Mouse (Mus musculus) brain, adult 2 months (tissue): ENCODE data around the gene Dhx35.

Source experiments
- DNase-seq: peaks from one replicate; pipeline ENCODE4 v3.0.0; 2011; ENCODE audit warnings: low read depth, low spot score

Dhx35 gene

GRCm38 (mm10) chr2:158794494-158795004 is at the start of gene Dhx35:
Gene Dhx35, plus strand, starts transcription at chr2:158794807.
- DNase-seq: peak; percentile 99

GRCm38 (mm10) chr2:158745049-158745482 is 49.5 kb upstream of the Dhx35 start:
- DNase-seq: peak; percentile 86

GRCm38 (mm10) chr2:158746164-158746563 is 48.4 kb upstream of the Dhx35 start:
- no peak for DNase-seq

- DNase-seq: peak; percentile 90
Measured at GRCm38 (mm10) chr2:158749366-158749765, 45.2 kb upstream of the Dhx35 start.

GRCm38 (mm10) chr2:158760231-158760630 is 34.4 kb upstream of the Dhx35 start:
- no peak for DNase-seq

GRCm38 (mm10) chr2:158762339-158762738 is 32.3 kb upstream of the Dhx35 start:
- no peak for DNase-seq

GRCm38 (mm10) chr2:158767742-158768339 is 26.8 kb upstream of the Dhx35 start, which contains the start of gene Fam83d:
Gene Fam83d, plus strand, starts transcription at chr2:158768093.
- peak; percentile 97 for DNase-seq

GRCm38 (mm10) chr2:158768350-158768749 is 26.3 kb upstream of the Dhx35 start:
- DNase-seq: no peak

- DNase-seq: no peak
Measured at GRCm38 (mm10) chr2:158768771-158769170, 25.8 kb upstream of the Dhx35 start.

GRCm38 (mm10) chr2:158770126-158770757 is 24.4 kb upstream of the Dhx35 start:
- DNase-seq: no peak

GRCm38 (mm10) chr2:158771066-158771763 is 23.4 kb upstream of the Dhx35 start:
- no peak for DNase-seq

- DNase-seq: no peak
Measured at GRCm38 (mm10) chr2:158772808-158773207, 21.8 kb upstream of the Dhx35 start.

GRCm38 (mm10) chr2:158774886-158775285 is 19.7 kb upstream of the Dhx35 start:
- no peak for DNase-seq

GRCm38 (mm10) chr2:158776716-158777115 is 17.9 kb upstream of the Dhx35 start:
- DNase-seq: no peak

- DNase-seq: no peak
Measured at GRCm38 (mm10) chr2:158777490-158777889, 17.1 kb upstream of the Dhx35 start.

- no peak for DNase-seq
Measured at GRCm38 (mm10) chr2:158778349-158778748, 16.3 kb upstream of the Dhx35 start.

- no peak for DNase-seq
Measured at GRCm38 (mm10) chr2:158781126-158781525, 13.5 kb upstream of the Dhx35 start.

- no peak for DNase-seq
Measured at GRCm38 (mm10) chr2:158786927-158787795, 7.4 kb upstream of the Dhx35 start.

GRCm38 (mm10) chr2:158795043-158795442 is 436 bp downstream of the Dhx35 start:
- DNase-seq: no peak

GRCm38 (mm10) chr2:158795875-158796274 is 1.3 kb downstream of the Dhx35 start:
- DNase-seq: no peak

GRCm38 (mm10) chr2:158799328-158799727 is 4.7 kb downstream of the Dhx35 start:
- DNase-seq: no peak

- no peak for DNase-seq
Measured at GRCm38 (mm10) chr2:158800788-158801187, 6.2 kb downstream of the Dhx35 start.
